Mouse (Mus musculus) retina, embryonic 14.5 days (tissue): ENCODE results near the gene Tmed10.

Source experiments
- DNase-seq: peaks from one replicate; pipeline ENCODE4 v3.0.0-alpha.2; 2015; ENCODE audit warnings: low spot score

Tmed10 gene

DNA sequence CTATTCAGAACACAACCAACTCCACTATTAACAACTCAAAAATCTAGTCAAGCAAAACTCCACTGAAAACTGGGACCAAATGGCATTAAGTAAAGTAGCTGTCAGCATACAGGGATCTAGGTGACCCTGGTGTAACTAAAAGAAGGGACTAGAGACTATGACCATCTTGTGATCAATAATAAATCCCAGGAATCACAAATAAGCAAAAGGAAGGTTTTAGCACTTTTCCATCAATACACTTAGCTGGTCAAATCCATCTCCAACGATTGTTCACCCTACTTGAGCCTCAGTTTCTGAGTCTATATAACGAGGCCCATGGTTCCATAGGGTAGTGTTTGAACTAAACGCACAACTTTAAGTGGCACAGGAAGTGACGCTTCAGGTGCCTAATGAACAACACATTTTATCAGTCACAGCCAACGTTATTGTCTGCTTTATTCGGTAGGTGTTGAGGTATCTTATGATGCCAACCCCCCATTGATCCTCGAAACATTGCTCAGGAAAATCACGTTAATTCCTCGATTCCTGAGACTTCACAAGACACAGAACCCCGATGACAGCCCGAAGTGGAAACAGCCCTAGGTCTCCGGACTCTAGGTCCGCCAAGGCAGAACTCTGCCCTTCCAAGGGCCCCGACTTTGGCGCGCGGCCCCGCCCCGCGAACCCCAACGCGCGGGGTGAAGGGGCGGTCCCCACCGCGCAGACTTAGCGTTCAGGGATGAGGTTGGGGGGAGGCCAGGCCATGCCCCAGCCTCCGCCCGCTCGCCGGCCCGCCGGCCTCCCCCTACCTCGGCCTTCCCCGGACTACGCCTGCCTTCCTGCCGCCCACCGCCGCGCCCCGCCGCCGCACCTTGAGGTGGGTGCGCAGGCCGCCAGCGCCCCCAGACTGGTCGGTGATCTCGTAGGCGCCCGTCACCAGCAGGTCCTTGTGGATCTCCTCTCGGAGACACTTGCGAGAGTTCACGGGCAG is 771 bp downstream of the Tmed10 start:
- peak; percentile 53 for DNase-seq

GRCm38 (mm10) chr12:85372068-85372665 is 2.5 kb downstream of the Tmed10 start:
- no peak for DNase-seq

- no peak for DNase-seq
Measured at GRCm38 (mm10) chr12:85368441-85369063, 6.1 kb downstream of the Tmed10 start.

- DNase-seq: no peak
Measured at GRCm38 (mm10) chr12:85366271-85366670, 8.4 kb downstream of the Tmed10 start.

- no peak for DNase-seq
Measured at GRCm38 (mm10) chr12:85362510-85362909, 12.1 kb downstream of the Tmed10 start.

DNA sequence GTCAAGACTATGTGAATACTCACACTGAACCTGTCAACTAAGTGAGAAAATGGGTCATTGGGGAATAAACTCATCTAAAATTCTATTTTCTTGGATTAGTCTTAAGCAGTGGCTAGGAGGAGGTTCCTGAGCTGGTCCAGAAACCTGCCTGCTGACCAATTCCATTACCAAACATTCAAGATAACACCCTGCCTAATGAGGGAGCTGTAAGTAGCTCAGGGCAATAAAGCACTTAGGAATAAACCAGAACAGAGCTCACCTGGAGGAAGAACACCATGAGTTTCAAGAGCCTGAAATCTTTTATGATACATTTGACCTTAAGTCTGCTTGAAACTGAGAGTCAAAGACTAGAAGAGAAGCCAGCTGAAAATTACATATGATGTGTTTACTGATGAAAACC is 13.1 kb downstream of the Tmed10 start:
- no peak for DNase-seq

GRCm38 (mm10) chr12:85361165-85361564 is 13.5 kb downstream of the Tmed10 start:
- no peak for DNase-seq

- no peak for DNase-seq
Measured at GRCm38 (mm10) chr12:85354061-85354460, 20.6 kb downstream of the Tmed10 start.

GRCm38 (mm10) chr12:85350407-85351232 is 24.0 kb downstream of the Tmed10 start:
- no peak for DNase-seq

DNA sequence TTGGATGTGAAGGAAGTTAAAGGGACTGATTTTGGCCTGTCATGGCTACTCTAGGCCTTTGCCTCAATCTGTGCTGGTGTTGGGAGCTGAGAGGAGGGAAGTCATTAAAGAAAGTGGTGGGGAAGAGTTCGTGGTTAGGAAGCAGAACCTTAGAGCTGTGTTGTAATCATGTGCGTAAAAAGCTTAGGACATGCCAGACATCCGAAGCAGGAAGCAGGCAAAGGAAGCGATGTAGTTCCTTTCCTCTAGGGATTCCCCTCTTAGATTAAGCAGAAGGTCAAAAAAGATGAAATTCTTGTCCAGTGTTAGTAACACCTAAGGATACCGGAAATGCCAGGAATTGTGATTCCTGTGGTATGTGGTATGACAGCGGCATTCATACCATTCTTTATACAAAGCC is 26.3 kb downstream of the Tmed10 start:
- no peak for DNase-seq

DNA sequence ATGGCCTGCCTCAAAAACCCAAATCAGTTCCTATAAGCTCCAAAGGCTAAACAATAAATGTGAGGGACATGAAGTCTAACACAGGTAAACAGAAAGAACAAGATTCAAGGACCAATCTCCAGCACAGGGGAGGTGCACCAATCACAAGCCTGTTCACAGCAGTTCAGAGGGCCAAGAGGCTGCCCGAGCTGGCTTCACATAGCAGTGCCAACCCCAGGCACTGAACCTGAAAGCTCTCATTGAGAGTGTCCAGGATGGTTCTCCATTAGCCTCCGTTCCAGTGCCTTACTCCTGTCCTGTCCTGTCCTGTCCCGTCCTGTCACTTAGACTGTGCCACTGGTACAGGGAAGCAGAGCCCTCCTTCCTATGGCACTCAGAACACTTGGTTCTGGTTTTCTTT is 27.5 kb downstream of the Tmed10 start:
- DNase-seq: no peak

- peak; percentile 93 for DNase-seq
Measured at GRCm38 (mm10) chr12:85346374-85346773, 28.3 kb downstream of the Tmed10 start.

DNA sequence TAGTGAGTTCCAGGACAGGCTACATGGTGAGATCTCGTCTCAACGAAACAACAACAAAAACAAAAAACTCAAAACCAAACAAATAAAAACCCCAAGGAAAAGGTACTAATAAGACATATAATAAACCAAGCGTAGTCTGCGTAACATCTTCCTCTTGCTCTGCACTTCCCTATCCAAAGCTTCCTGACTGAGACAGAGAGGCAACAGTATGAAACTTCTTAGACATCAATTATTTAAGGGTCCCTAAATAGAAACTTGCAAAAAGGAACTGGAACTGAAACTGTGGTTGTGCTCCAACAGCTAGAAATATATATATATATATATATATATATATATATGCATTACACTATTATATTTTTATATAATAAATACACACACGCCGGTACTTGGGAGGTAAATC is 29.1 kb downstream of the Tmed10 start:
- DNase-seq: no peak

DNA sequence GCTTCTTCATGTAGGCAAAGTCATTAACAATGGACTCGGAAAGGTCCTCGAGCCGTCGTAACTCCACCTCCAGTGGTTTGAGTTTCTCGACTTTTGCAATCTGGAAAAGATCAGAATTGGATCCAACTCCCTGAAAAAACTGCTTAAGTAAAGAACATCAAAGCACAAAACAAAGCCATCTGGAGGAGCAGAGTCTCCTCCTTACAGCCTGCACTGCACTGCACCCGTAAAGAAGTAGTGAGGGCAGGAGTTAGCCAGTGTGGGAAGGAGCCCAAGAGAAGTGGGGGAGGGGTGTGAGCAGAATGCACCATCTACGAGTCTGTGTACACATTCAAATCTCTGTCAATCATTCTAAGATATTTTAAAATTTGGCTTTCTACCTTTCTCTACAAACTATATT is 30.4 kb downstream of the Tmed10 start:
- no peak for DNase-seq

DNA sequence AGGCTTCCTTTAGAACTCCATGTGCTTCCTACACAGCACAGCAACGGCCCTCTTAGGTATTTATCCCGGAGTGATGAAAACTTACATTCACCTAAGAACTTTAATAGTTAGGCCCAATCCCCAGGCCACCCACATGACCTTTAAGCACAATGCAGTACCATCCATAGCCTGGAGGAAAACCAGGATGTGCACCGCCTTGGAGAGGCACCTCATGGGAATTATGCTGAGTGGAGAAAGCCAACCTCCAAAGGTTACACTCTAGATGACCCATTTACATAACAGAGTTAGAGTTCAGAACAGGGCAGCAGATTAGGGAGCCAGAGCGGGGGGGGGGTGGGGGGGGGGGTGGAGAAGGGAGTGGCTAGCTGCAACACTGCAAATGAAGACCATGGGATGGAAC is 32.3 kb downstream of the Tmed10 start:
- peak; percentile 26 for DNase-seq

DNA sequence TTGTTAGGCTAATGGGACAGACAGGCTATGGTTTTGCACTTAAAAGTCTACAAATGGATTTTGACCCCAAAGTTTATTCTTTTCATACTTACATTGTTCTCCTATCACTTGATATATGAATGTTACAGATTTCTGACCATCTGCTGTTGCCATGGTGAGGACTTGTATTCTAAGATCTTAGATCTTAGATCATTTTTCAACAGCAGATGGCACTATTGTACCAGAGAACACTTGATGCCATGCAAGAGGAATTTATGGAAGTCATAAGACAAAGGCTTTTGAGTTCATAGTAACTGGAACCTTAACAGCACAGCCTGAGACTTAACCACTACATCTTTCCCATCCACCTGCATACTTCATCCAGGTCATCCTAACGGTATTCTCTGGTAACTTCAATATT is 33.5 kb downstream of the Tmed10 start:
- peak; percentile 92 for DNase-seq

GRCm38 (mm10) chr12:85339947-85340346 is 34.7 kb downstream of the Tmed10 start:
- peak; percentile 5 for DNase-seq

- DNase-seq: peak; percentile 98
Measured at GRCm38 (mm10) chr12:85339243-85339729, 35.4 kb downstream of the Tmed10 start, which contains the start of gene Nek9. Gene Nek9, minus strand, starts transcription at chr12:85339362.

GRCm38 (mm10) chr12:85338815-85339214 is 35.8 kb downstream of the Tmed10 start:
- DNase-seq: no peak

GRCm38 (mm10) chr12:85337567-85338311 is 36.9 kb downstream of the Tmed10 start:
- DNase-seq: no peak

- no peak for DNase-seq
Measured at GRCm38 (mm10) chr12:85330153-85330552, 44.5 kb downstream of the Tmed10 start.
